Mouse (Mus musculus): Measurements from ENCODE around the gene Gm3727.
"Not testable (repeated sequence)": the region's sequence is repeated elsewhere in the genome, so short reads cannot be mapped to it uniquely, and the experiment has no call there.

Gene Gm3727

DNA sequence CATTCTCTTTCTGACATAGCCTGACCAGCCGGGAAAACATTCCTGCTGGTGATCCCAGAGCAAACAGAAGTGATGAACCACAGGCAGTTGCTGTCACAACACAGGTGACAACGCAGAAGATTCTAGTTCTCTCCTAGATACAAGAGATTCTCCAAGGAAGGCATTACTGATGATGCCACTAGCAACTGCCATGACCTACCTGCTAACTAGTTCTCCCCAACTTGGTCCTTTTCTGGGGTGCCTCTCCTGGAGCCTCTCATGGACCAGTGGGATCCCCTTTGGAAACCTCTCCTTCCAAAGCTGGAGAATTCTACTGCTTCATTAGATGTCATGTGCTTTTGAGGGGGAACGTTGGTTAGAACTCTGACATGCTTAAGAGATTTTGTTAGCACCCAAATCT is at the start of gene Gm3727:
Gene Gm3727 (minus strand): TSS at position 101 of the 400 bp plus-strand sequence.
- DNase-seq = not testable (repeated sequence)

DNA sequence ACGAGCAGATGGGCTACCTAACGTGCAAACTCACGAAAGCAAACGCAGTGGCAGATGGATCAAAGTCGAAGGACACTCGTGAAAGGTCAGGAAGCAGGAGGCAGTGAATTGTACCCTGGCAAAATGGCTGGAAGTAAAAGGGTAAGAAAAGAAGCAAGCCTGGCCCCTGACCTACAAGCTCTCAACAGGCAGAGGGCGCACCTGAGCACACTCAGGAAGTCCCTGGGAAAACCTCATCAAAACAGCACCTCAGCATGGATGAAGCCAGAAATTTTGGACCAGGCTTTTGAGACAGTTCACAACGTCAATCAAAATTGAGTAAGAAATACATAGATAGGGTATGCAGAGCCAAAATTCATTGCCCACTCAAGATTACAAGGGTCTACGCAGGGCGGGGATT is 21.0 kb downstream of the Gm3727 start:
- DNase-seq = not testable (repeated sequence)
